Mouse (Mus musculus): ENCODE results near the gene Jak1.

Jak1 gene

GRCm38 (mm10) chr4:101180681-101181080 is 84.4 kb downstream of the Jak1 start:
- no peak for DNase-seq

- DNase-seq = no peak
These were observed 85.2 kb downstream of the Jak1 start for GRCm38 (mm10) chr4:101179836-101180235.

GRCm38 (mm10) chr4:101179076-101179475 is 86.0 kb downstream of the Jak1 start:
- no peak for DNase-seq

- DNase-seq = no peak
These were observed 87.3 kb downstream of the Jak1 start for GRCm38 (mm10) chr4:101177796-101178195.

- DNase-seq = no peak
These were observed 89.0 kb downstream of the Jak1 start for GRCm38 (mm10) chr4:101176123-101176522.

GRCm38 (mm10) chr4:101174916-101175625 is 90.0 kb downstream of the Jak1 start:
- no peak for DNase-seq

GRCm38 (mm10) chr4:101172738-101173137 is 92.3 kb downstream of the Jak1 start:
- no peak for DNase-seq

GRCm38 (mm10) chr4:101168189-101168778 is 96.8 kb downstream of the Jak1 start:
- DNase-seq = no peak

- no peak for DNase-seq
These were observed 97.3 kb downstream of the Jak1 start for GRCm38 (mm10) chr4:101167777-101168176.

GRCm38 (mm10) chr4:101165776-101166175 is 99.3 kb downstream of the Jak1 start:
- no peak for DNase-seq

GRCm38 (mm10) chr4:101164673-101165072 is 100.4 kb downstream of the Jak1 start:
- no peak for DNase-seq

GRCm38 (mm10) chr4:101164189-101164588 is 100.9 kb downstream of the Jak1 start:
- DNase-seq = no peak

GRCm38 (mm10) chr4:101160821-101161220 is 104.3 kb downstream of the Jak1 start:
- DNase-seq = peak; percentile 43

GRCm38 (mm10) chr4:101159191-101159764 is 105.8 kb downstream of the Jak1 start:
- no peak for DNase-seq

- DNase-seq = no peak
These were observed 106.8 kb downstream of the Jak1 start for GRCm38 (mm10) chr4:101158282-101158681.

GRCm38 (mm10) chr4:101157476-101157875 is 107.6 kb downstream of the Jak1 start:
- peak; percentile 76 for DNase-seq

- DNase-seq = no peak
These were observed 109.5 kb downstream of the Jak1 start for GRCm38 (mm10) chr4:101155541-101155940.

- DNase-seq = no peak
These were observed 118.0 kb downstream of the Jak1 start for GRCm38 (mm10) chr4:101146891-101147655.

- peak; percentile 42 for DNase-seq
These were observed 118.9 kb downstream of the Jak1 start for GRCm38 (mm10) chr4:101146047-101146745.

GRCm38 (mm10) chr4:101144790-101145189 is 120.3 kb downstream of the Jak1 start:
- DNase-seq = no peak

- no peak for DNase-seq
These were observed 120.7 kb downstream of the Jak1 start for GRCm38 (mm10) chr4:101144361-101144760.

- no peak for DNase-seq
These were observed 121.2 kb downstream of the Jak1 start for GRCm38 (mm10) chr4:101143901-101144300.

- DNase-seq = no peak
These were observed 123.3 kb downstream of the Jak1 start for GRCm38 (mm10) chr4:101141768-101142167.

All from kidney, adult 11 months (tissue).